26 mouse cellular contexts compared by ENCODE assay signal in the genomic region with DNA sequence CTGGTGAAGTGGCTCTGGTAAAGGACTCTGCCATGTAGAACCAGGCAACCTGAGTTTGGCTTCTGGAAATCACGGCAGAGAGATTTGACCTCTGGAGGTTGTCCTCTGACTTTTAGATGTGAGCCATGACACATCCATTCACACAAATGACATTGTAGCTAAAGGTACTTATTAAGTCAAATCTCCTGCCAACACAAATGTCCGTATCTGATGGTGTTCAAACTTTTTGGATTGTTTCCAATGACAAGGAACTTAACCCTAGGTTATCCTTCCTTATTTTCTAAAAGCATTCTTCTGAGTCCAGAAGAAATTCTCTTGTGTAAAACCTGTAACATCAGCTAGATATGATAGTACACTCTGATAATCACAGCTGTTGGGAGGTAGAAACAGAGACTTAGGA.
"Had no signal": no experiment of that assay in that cellular context is flagged by ENCODE, and none has a peak within 500 bp of the region (broad histone marks: within the 10 kb centered on the region; RNA-seq: fewer than 3 reads in every experiment).

No protein-coding gene starts in this region.

- H3K27me3 ChIP-seq: embryonic facial prominence, embryonic 12.5 days; embryonic facial prominence, embryonic 13.5 days; embryonic facial prominence, embryonic 15.5 days; forebrain, embryonic 12.5 days; forebrain, embryonic 13.5 days; forebrain, embryonic 15.5 days had no signal

- DNase-seq: cerebellum, adult 2 months; cerebellum, adult 8-10 months; cerebellum, adult 9-10 months; cerebellum, adult 9-11 months; cerebellum, postnatal 10 days; cerebellum, postnatal 25 days; cerebellum, postnatal 36 days; embryo, embryonic 11 days; forebrain, postnatal 0 days; gastrocnemius, adult 2 months; gastrocnemius, postnatal 10 days; gastrocnemius, postnatal 14 days; gastrocnemius, postnatal 25 days; gastrocnemius, postnatal 36 days had no signal

- H3K4me1 ChIP-seq: forebrain, embryonic 10.5 days; forebrain, embryonic 12.5 days had no signal

- H3K27ac ChIP-seq: embryonic facial prominence, embryonic 10.5 days; embryonic facial prominence, embryonic 12.5 days; embryonic facial prominence, embryonic 13.5 days; embryonic facial prominence, embryonic 15.5 days; forebrain, embryonic 10.5 days; forebrain, embryonic 12.5 days; forebrain, embryonic 13.5 days; forebrain, embryonic 15.5 days; gastrocnemius, adult 2 months; heart, adult 2 months had no signal

- H3K9me3 ChIP-seq: embryonic facial prominence, embryonic 12.5 days; embryonic facial prominence, embryonic 15.5 days; forebrain, embryonic 10.5 days; forebrain, embryonic 12.5 days; forebrain, embryonic 13.5 days had no signal

- H3K4me3 ChIP-seq: embryonic facial prominence, embryonic 10.5 days; embryonic facial prominence, embryonic 12.5 days; embryonic facial prominence, embryonic 13.5 days; embryonic facial prominence, embryonic 15.5 days; erythroblast, embryonic 14.5 days; forebrain, embryonic 10.5 days; forebrain, embryonic 12.5 days; forebrain, embryonic 13.5 days; forebrain, embryonic 15.5 days; gastrocnemius, adult 2 months; heart, adult 2 months had no signal

- H3K4me2 ChIP-seq: embryonic facial prominence, embryonic 12.5 days; embryonic facial prominence, embryonic 13.5 days; embryonic facial prominence, embryonic 15.5 days; forebrain, embryonic 12.5 days; forebrain, embryonic 13.5 days; forebrain, embryonic 15.5 days had no signal

- ATAC-seq: forebrain, embryonic 13.5 days; forebrain, embryonic 14.5 days; forebrain, embryonic 15.5 days; forebrain, embryonic 16.5 days; forebrain, postnatal 0 days had no signal

- H3K9ac ChIP-seq: embryonic facial prominence, embryonic 12.5 days; embryonic facial prominence, embryonic 13.5 days; embryonic facial prominence, embryonic 15.5 days; forebrain, embryonic 12.5 days; forebrain, embryonic 13.5 days; forebrain, embryonic 15.5 days; forebrain, postnatal 0 days had no signal
